Mouse (Mus musculus): Measurements from ENCODE around the gene Mef2d. TPM values are rescaled to one million over a fixed set of nuclear protein-coding genes. Genes with fewer than 3 reads are reported as not detected.
A peak's percentile ranks its signal among the peaks of the same experiment; 100 is the strongest.

Mef2d gene
- 40.5 and 44.7 TPM in 2 replicates for polyA plus RNA-seq (2015; fragmentation: Nextera tagmentation; extraction: Ambion mirVana)

GRCm38 (mm10) chr3:88141787-88142523, at the start of gene Mef2d:
Mef2d (plus strand) TSS chr3:88142372.
- peak within 1 kb of the TSS; percentile 99 for H3K9ac ChIP-seq (ENCODE audit: low read length)
- ATAC-seq (replicated peaks; ENCODE audit: extremely low read depth, insufficient read depth, low FRiP score): peak; percentile 82
- no peaks in the 10 kb centered on the region for H3K36me3 ChIP-seq (ENCODE audit: control insufficient read depth, insufficient read depth)
- H3K27me3 ChIP-seq (ENCODE audit: control insufficient read depth, insufficient read depth, low read length): no peaks in the 10 kb centered on the region
- peak within 1 kb of the TSS; percentile 100 for H3K27ac ChIP-seq (ENCODE audit: low read length)
- peak within 1 kb of the TSS; percentile 95 for H3K4me3 ChIP-seq (ENCODE audit: low read length)
- under 1% methylated on average over 49 of the region's 52 CpGs for WGBS
- peak within 1 kb of the TSS; percentile 95 for H3K4me2 ChIP-seq (ENCODE audit: low read depth, low read length)
- H3K9me3 ChIP-seq (replicated peaks; ENCODE audit: control insufficient read depth, low read length): no peaks in the 10 kb centered on the region
- peaks cover 69% of the 10 kb centered on the region for H3K4me1 ChIP-seq (ENCODE audit: control insufficient read depth, insufficient read depth, low read length)

- Histone ChIP-seq H3K4me1 (ENCODE audit: control insufficient read depth, insufficient read depth, low read length) (no peaks in the 10 kb centered on the region), H3K4me2 (ENCODE audit: low read depth, low read length) (no peak overlapping the region), H3K4me3 (ENCODE audit: low read length) (no peak overlapping the region), H3K27me3 (ENCODE audit: control insufficient read depth, insufficient read depth, low read length) (no peaks in the 10 kb centered on the region), H3K9ac (ENCODE audit: low read length) (no peak overlapping the region), H3K36me3 (ENCODE audit: control insufficient read depth, insufficient read depth) (peaks cover 54% of the 10 kb centered on the region), H3K9me3 (replicated peaks; ENCODE audit: control insufficient read depth, low read length) (no peaks in the 10 kb centered on the region), H3K27ac (ENCODE audit: low read length) (no peak overlapping the region)
- no peak for ATAC-seq (replicated peaks; ENCODE audit: extremely low read depth, insufficient read depth, low FRiP score)
- WGBS: 70% methylated on average over 5 of the region's 5 CpGs
Measured at GRCm38 (mm10) chr3:88094126-88094525, 48.0 kb upstream of the Mef2d start.

- H3K27ac ChIP-seq (ENCODE audit: low read length): no peak overlapping the region
- H3K4me2 ChIP-seq (ENCODE audit: low read depth, low read length): no peak overlapping the region
- no peaks in the 10 kb centered on the region for H3K4me1 ChIP-seq (ENCODE audit: control insufficient read depth, insufficient read depth, low read length)
- peaks cover 43% of the 10 kb centered on the region for H3K36me3 ChIP-seq (ENCODE audit: control insufficient read depth, insufficient read depth)
- ATAC-seq (replicated peaks; ENCODE audit: extremely low read depth, insufficient read depth, low FRiP score): no peak
- H3K9ac ChIP-seq (ENCODE audit: low read length): no peak overlapping the region
- H3K27me3 ChIP-seq (ENCODE audit: control insufficient read depth, insufficient read depth, low read length): no peaks in the 10 kb centered on the region
- no peak overlapping the region for H3K4me3 ChIP-seq (ENCODE audit: low read length)
- H3K9me3 ChIP-seq (replicated peaks; ENCODE audit: control insufficient read depth, low read length): no peaks in the 10 kb centered on the region
- WGBS: 66% methylated on average over 6 of the region's 6 CpGs
Measured at GRCm38 (mm10) chr3:88097666-88098065, 44.5 kb upstream of the Mef2d start.

- WGBS: 47% methylated on average over 3 of the region's 3 CpGs
- H3K4me1 ChIP-seq (ENCODE audit: control insufficient read depth, insufficient read depth, low read length): no peaks in the 10 kb centered on the region
- no peak overlapping the region for H3K4me2 ChIP-seq (ENCODE audit: low read depth, low read length)
- no peak overlapping the region for H3K9ac ChIP-seq (ENCODE audit: low read length)
- no peak overlapping the region for H3K27ac ChIP-seq (ENCODE audit: low read length)
- ATAC-seq (replicated peaks; ENCODE audit: extremely low read depth, insufficient read depth, low FRiP score): no peak
- no peaks in the 10 kb centered on the region for H3K27me3 ChIP-seq (ENCODE audit: control insufficient read depth, insufficient read depth, low read length)
- H3K9me3 ChIP-seq (replicated peaks; ENCODE audit: control insufficient read depth, low read length): no peaks in the 10 kb centered on the region
- no peak overlapping the region for H3K4me3 ChIP-seq (ENCODE audit: low read length)
- peaks cover 39% of the 10 kb centered on the region for H3K36me3 ChIP-seq (ENCODE audit: control insufficient read depth, insufficient read depth)
Measured at GRCm38 (mm10) chr3:88100251-88100650, 41.9 kb upstream of the Mef2d start.

- Histone ChIP-seq H3K4me2 (ENCODE audit: low read depth, low read length) (no peak overlapping the region), H3K27me3 (ENCODE audit: control insufficient read depth, insufficient read depth, low read length) (no peaks in the 10 kb centered on the region), H3K9ac (ENCODE audit: low read length) (no peak overlapping the region), H3K4me1 (ENCODE audit: control insufficient read depth, insufficient read depth, low read length) (no peaks in the 10 kb centered on the region), H3K36me3 (ENCODE audit: control insufficient read depth, insufficient read depth) (peaks cover 44% of the 10 kb centered on the region), H3K9me3 (replicated peaks; ENCODE audit: control insufficient read depth, low read length) (no peaks in the 10 kb centered on the region), H3K4me3 (ENCODE audit: low read length) (no peak overlapping the region), H3K27ac (ENCODE audit: low read length) (no peak overlapping the region; the same call in 1 of the 2 replicates)
- WGBS: 89% methylated on average over 7 of the region's 7 CpGs
- ATAC-seq (replicated peaks; ENCODE audit: extremely low read depth, insufficient read depth, low FRiP score): no peak
Measured at GRCm38 (mm10) chr3:88101736-88102135, 40.4 kb upstream of the Mef2d start.

- Histone ChIP-seq H3K4me2 (ENCODE audit: low read depth, low read length) (no peak overlapping the region), H3K4me3 (ENCODE audit: low read length) (no peak overlapping the region), H3K36me3 (ENCODE audit: control insufficient read depth, insufficient read depth) (peaks cover 47% of the 10 kb centered on the region), H3K27ac (ENCODE audit: low read length) (peak overlapping the region; percentile 58), H3K27me3 (ENCODE audit: control insufficient read depth, insufficient read depth, low read length) (no peaks in the 10 kb centered on the region), H3K4me1 (ENCODE audit: control insufficient read depth, insufficient read depth, low read length) (no peaks in the 10 kb centered on the region), H3K9ac (ENCODE audit: low read length) (no peak overlapping the region), H3K9me3 (replicated peaks; ENCODE audit: control insufficient read depth, low read length) (no peaks in the 10 kb centered on the region)
- WGBS: 80% methylated on average over 6 of the region's 6 CpGs
- ATAC-seq (replicated peaks; ENCODE audit: extremely low read depth, insufficient read depth, low FRiP score): no peak; the same call in 1 of the 2 replicates
Measured at GRCm38 (mm10) chr3:88102196-88102595, 40.0 kb upstream of the Mef2d start.

GRCm38 (mm10) chr3:88102611-88103010, 39.6 kb upstream of the Mef2d start:
- no peaks in the 10 kb centered on the region for H3K27me3 ChIP-seq (ENCODE audit: control insufficient read depth, insufficient read depth, low read length)
- H3K36me3 ChIP-seq (ENCODE audit: control insufficient read depth, insufficient read depth): peaks cover 45% of the 10 kb centered on the region
- H3K27ac ChIP-seq (ENCODE audit: low read length): peak overlapping the region; percentile 58
- H3K4me1 ChIP-seq (ENCODE audit: control insufficient read depth, insufficient read depth, low read length): no peaks in the 10 kb centered on the region
- no peak overlapping the region for H3K4me3 ChIP-seq (ENCODE audit: low read length)
- no peak for ATAC-seq (replicated peaks; ENCODE audit: extremely low read depth, insufficient read depth, low FRiP score)
- H3K9me3 ChIP-seq (replicated peaks; ENCODE audit: control insufficient read depth, low read length): no peaks in the 10 kb centered on the region
- 74% methylated on average over 6 of the region's 6 CpGs for WGBS
- H3K4me2 ChIP-seq (ENCODE audit: low read depth, low read length): no peak overlapping the region
- no peak overlapping the region for H3K9ac ChIP-seq (ENCODE audit: low read length)

GRCm38 (mm10) chr3:88106126-88106525, 36.0 kb upstream of the Mef2d start:
- peaks cover 58% of the 10 kb centered on the region for H3K36me3 ChIP-seq (ENCODE audit: control insufficient read depth, insufficient read depth)

GRCm38 (mm10) chr3:88109126-88109525, 33.0 kb upstream of the Mef2d start:
- Histone ChIP-seq H3K9ac (ENCODE audit: low read length) (no peak overlapping the region), H3K4me3 (ENCODE audit: low read length) (no peak overlapping the region), H3K9me3 (replicated peaks; ENCODE audit: control insufficient read depth, low read length) (no peaks in the 10 kb centered on the region), H3K27me3 (ENCODE audit: control insufficient read depth, insufficient read depth, low read length) (no peaks in the 10 kb centered on the region), H3K4me1 (ENCODE audit: control insufficient read depth, insufficient read depth, low read length) (peaks cover 2% of the 10 kb centered on the region), H3K27ac (ENCODE audit: low read length) (no peak overlapping the region), H3K36me3 (ENCODE audit: control insufficient read depth, insufficient read depth) (peaks cover 58% of the 10 kb centered on the region), H3K4me2 (ENCODE audit: low read depth, low read length) (no peak overlapping the region)
- WGBS: 90% methylated on average over 6 of the region's 6 CpGs
- ATAC-seq (replicated peaks; ENCODE audit: extremely low read depth, insufficient read depth, low FRiP score): no peak

More at GRCm38 (mm10) chr3:88106126-88106525, 36.0 kb upstream of the Mef2d start:
- WGBS: 82% methylated on average over 4 of the region's 4 CpGs
- H3K4me2 ChIP-seq (ENCODE audit: low read depth, low read length): no peak overlapping the region
- no peaks in the 10 kb centered on the region for H3K4me1 ChIP-seq (ENCODE audit: control insufficient read depth, insufficient read depth, low read length)
- H3K27me3 ChIP-seq (ENCODE audit: control insufficient read depth, insufficient read depth, low read length): no peaks in the 10 kb centered on the region
- no peak overlapping the region for H3K27ac ChIP-seq (ENCODE audit: low read length)
- no peak overlapping the region for H3K4me3 ChIP-seq (ENCODE audit: low read length)
- H3K9ac ChIP-seq (ENCODE audit: low read length): no peak overlapping the region
- no peak for ATAC-seq (replicated peaks; ENCODE audit: extremely low read depth, insufficient read depth, low FRiP score)
- no peaks in the 10 kb centered on the region for H3K9me3 ChIP-seq (replicated peaks; ENCODE audit: control insufficient read depth, low read length)

All from heart, embryonic 16.5 days (tissue).